Mouse (Mus musculus) C2C12 (cell line): ENCODE measurements at regions not wholly inside any gene's neighbourhood (a gene's known extent, or its start where the extent isn't known, plus 50 kb on each side); places are given as distances from the start of the nearest gene placed in this dataset.

ENCODE experiments used
- CEBPB ChIP-seq: IDR thresholded peaks from one replicate; pipeline ENCODE4 v1.6.1; 2011; ENCODE audit warnings: low read depth, mild to moderate bottlenecking, control low read depth, moderate library complexity
- CTCF ChIP-seq: IDR thresholded peaks from one replicate; pipeline ENCODE4 v1.5.1; 2011; ENCODE audit not compliant: control insufficient read depth, insufficient read depth, insufficient read length
- FOSL1 ChIP-seq: IDR thresholded peaks from one replicate; pipeline ENCODE4 v1.8.0; 2011; ENCODE audit warnings: mild to moderate bottlenecking, low read length; ENCODE audit not compliant: poor library complexity, insufficient read depth, severe bottlenecking
- MYOD1 ChIP-seq: IDR thresholded peaks from one replicate; pipeline ENCODE4 v1.6.1; 2011; ENCODE audit warnings: low read depth; ENCODE audit not compliant: control insufficient read depth, insufficient read length
- MYOG ChIP-seq: IDR thresholded peaks from one replicate; pipeline ENCODE4 v1.6.1; 2011; ENCODE audit not compliant: control insufficient read depth, insufficient read length; ENCODE audit errors: extremely low read depth
- USF1 ChIP-seq: IDR thresholded peaks from one replicate; pipeline ENCODE4 v1.6.1; 2011; ENCODE audit warnings: low read depth, mild to moderate bottlenecking, control low read depth, moderate library complexity

- no peak for TF ChIP-seq CTCF
- TF ChIP-seq MYOD1 = no peak
- TF ChIP-seq CEBPB = no peak
- no peak for TF ChIP-seq USF1
- no peak for TF ChIP-seq FOSL1
- TF ChIP-seq MYOG = no peak
Measured at GRCm38 (mm10) chr1:10877391-10878170, 536.3 kb upstream of the A830018L16Rik start.
